Mouse (Mus musculus) G1E (cell line): ENCODE data around the gene Lama2. TPM values are rescaled to one million over a fixed set of nuclear protein-coding genes. Genes with fewer than 3 reads are reported as not detected.
"Not testable (repeated sequence)": the region's sequence is repeated elsewhere in the genome, so short reads cannot be mapped to it uniquely, and the experiment has no call there.

Experiments used
- ATAC-seq: 2 replicates; pipeline ENCODE4 v1.8.0; 2016; ENCODE audit warnings: mild to moderate bottlenecking; ENCODE audit not compliant: insufficient number of reproducible peaks, poor library complexity, low FRiP score, severe bottlenecking; ENCODE audit errors: extremely low read depth
- DNase-seq: peaks from one replicate; pipeline ENCODE4 v3.0.0; 2012; ENCODE audit warnings: low spot score
- H3K27me3 ChIP-seq: 2 replicates; pipeline ENCODE4 v1.6.1; 2012; ENCODE audit warnings: mild to moderate bottlenecking, low read length, inconsistent platforms; ENCODE audit not compliant: insufficient read depth
- H3K36me3 ChIP-seq: replicated peaks from 2 replicates; pipeline ENCODE3; 2012; ENCODE audit warnings: mild to moderate bottlenecking, inconsistent platforms
- H3K4me1 ChIP-seq: 2 replicates; pipeline ENCODE4 v1.6.1; 2012; ENCODE audit warnings: low read depth, low read length, inconsistent platforms, mixed read lengths; ENCODE audit not compliant: insufficient read depth
- H3K4me3 ChIP-seq: 2 replicates; pipeline ENCODE4 v1.5.1; 2012; ENCODE audit warnings: low read depth, mild to moderate bottlenecking, inconsistent platforms, low read length, moderate library complexity, mixed read lengths
- H3K9me3 ChIP-seq: replicated peaks from 2 replicates; pipeline ENCODE4 v1.6.1; 2012; ENCODE audit warnings: inconsistent platforms
- CTCF ChIP-seq: IDR thresholded peaks from 2 replicates; pipeline ENCODE4 v1.5.1; 2012; ENCODE audit warnings: low read depth, low read length, inconsistent platforms, mixed read lengths
- GATA1 ChIP-seq: IDR thresholded peaks from 2 replicates; pipeline ENCODE4 v1.6.1; 2012; ENCODE audit warnings: borderline replicate concordance, low read length, inconsistent platforms, mixed read lengths
- GATA2 ChIP-seq: IDR thresholded peaks from 2 replicates; pipeline ENCODE4 v1.6.1; 2012; ENCODE audit warnings: low read depth, low read length, inconsistent platforms, borderline replicate concordance
- POLR2AphosphoS5 ChIP-seq: IDR thresholded peaks from 2 replicates; pipeline ENCODE4 v1.6.1; 2012; ENCODE audit warnings: low read depth, low read length, inconsistent platforms; ENCODE audit not compliant: insufficient replicate concordance
- TAL1 ChIP-seq: conservative IDR thresholded peaks from 2 replicates; pipeline ENCODE4 v1.6.1; 2012; ENCODE audit warnings: low read depth, low read length, inconsistent platforms, mixed read lengths
- polyA plus RNA-seq: library from polyadenylated mRNA; stranded (reverse); fragments of >175 nt; gene quantifications from 2 replicates; pipeline ENCODE4 v1.2.3, GENCODE M21; 2012
- total RNA-seq, 2 experiments: library from RNA; stranded (forward) in 1 of 2; stranded (reverse) in 1 of 2; fragments of 200-1000 nt in 1 of 2; fragments of >200 nt in 1 of 2; fragmentation: Nextera tagmentation in 1 of 2; gene quantifications; 2 replicates each; pipeline ENCODE4 v1.2.3; 2014 to 2017

The Lama2 gene
- total and polyA plus RNA-seq, 3 experiments, result 0.11 TPM; not detected in 2

DNA sequence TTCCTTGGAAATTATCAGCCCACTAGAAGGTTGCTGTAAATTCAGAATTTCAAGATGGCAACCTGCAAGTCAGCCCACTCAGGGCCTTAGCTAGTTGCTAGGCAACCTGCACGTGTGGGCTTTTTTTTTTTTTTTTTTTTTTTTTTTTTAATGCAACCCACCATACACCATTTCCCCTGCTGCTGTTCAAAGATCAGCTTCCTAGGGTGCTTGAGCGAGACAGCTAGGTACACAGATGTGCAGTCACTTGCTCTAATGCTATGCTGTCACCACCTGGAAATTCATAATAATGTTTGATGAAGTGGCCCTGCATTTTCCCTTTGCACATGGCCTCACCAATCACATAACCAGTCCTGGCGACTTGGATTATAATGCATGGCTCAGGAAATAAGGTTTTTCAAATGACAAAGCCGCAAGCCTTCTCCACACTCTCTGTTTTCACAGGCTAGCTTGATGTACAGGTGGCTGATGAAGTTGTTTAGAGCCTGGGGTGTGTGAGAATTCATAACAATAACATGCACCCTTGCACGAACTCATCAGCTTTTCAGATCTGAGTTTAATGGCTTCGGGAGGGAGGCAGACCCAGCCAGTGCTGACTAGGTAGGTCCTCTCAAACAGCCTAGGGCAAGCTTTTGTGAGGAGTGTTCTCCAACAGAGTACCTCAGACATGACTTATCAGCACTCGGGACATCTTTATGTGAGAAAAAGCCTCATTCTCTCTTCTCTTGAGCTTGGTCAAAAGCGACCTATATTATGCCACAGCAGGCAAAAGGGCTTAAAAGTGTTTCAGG lies 625.4 kb downstream of the Lama2 start:
- Histone ChIP-seq H3K4me3 (no peak overlapping the region), H3K9me3 (no peaks in the 10 kb centered on the region), H3K4me1 (no peaks in the 10 kb centered on the region), H3K36me3 (no peaks in the 10 kb centered on the region), H3K27me3 (no peaks in the 10 kb centered on the region)
- no peak for TF ChIP-seq CTCF
- no peak for TF ChIP-seq GATA1
- TF ChIP-seq POLR2AphosphoS5, result no peak
- TF ChIP-seq GATA2, result no peak
- no peak for TF ChIP-seq TAL1
- ATAC-seq (no peak), DNase-seq (no peak)

DNA sequence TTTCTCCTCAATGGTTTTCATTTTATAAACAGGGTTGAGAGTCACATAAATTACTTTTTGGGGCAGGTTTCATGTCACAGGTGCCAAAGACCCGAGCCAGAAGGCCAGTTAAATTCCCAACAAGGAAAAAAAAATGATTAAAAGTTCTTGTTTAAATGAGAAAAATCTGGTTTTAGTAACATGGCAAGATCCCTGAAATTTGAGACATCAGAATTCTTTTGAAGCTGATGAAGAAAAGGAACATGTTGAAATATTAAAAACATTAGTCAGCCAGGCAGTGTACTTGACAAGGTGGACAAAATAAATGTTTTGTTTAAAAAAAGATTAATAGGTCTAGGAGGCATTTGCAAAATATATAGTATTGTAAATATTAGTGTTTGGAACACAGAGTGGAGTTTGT lies 634.1 kb downstream of the Lama2 start:
- no peaks in the 10 kb centered on the region for H3K9me3 ChIP-seq
- DNase-seq (no peak), ATAC-seq (no peak)
- no peaks in the 10 kb centered on the region for H3K36me3 ChIP-seq
- no peaks in the 10 kb centered on the region for H3K27me3 ChIP-seq
- TF ChIP-seq GATA2, result no peak
- no peak for TF ChIP-seq CTCF
- no peaks in the 10 kb centered on the region for H3K4me1 ChIP-seq
- no peak overlapping the region for H3K4me3 ChIP-seq

DNA sequence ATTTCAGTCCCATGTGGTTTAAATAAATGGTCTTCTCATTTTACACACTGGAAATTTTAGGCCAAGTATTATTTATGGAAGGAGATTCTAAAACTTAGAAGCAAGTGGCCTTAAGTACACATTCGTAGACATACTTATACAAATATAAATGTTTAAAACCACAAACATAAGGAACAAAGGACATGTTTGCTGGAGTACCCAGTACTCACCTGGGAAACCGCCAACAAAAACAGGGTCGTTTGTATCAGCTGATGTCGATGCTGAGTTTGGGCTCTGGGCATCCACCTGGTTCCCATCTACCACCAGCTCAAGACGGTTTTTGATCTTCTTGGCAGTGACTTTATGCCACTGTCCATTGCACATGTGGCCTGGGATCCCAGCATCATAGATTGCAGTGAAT lies 635.5 kb downstream of the Lama2 start:
- H3K9me3 ChIP-seq, H3K27me3 ChIP-seq, H3K36me3 ChIP-seq, ATAC-seq, H3K4me3 ChIP-seq, H3K4me1 ChIP-seq, DNase-seq: not testable (repeated sequence)

DNA sequence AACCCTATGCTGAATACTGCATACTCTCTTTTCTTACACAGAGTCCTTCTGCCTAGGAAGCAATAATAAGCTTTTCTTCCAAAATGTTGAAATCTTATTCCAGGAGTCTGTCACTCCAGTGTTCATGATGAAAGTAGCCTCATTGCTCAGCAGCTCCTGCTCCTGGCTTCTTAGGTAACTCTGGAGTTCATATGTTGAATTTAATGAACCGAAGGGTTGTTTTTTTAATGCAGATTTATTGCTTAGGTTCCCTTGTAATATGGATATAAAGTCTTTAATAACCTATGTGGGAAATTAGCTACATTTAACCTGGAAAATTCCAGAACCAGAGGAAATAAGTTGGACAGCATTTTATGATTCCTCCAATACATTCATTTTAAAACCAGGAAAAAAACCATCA lies 636.0 kb downstream of the Lama2 start:
- DNase-seq (no peak), ATAC-seq (no peak)
- no peaks in the 10 kb centered on the region for H3K36me3 ChIP-seq
- H3K9me3 ChIP-seq, result no peaks in the 10 kb centered on the region
- H3K4me3 ChIP-seq, result no peak overlapping the region
- H3K27me3 ChIP-seq, result no peaks in the 10 kb centered on the region
- no peaks in the 10 kb centered on the region for H3K4me1 ChIP-seq
- TF ChIP-seq GATA2 (no peak), GATA1 (no peak), POLR2AphosphoS5 (no peak), CTCF (no peak), TAL1 (no peak)

DNA sequence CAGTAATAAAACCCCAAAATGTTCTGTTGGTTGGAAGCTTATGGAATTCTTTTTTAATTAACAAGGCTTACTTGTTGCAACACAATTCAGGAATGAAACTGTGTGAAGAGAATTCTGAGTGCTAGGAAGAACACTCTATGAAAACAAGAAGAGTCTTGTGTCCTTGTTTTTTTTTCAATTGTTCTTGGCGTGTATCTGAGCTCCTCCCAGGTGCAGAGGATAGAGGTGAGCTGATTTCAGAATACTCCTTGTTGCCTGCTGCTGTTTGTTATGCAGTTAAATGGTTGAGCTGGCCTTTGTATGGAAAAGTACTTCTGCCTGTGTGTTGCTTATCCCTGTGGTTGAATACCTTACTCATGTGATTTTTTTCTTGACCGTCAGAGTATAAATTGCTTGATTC lies 636.9 kb downstream of the Lama2 start:
- no peaks in the 10 kb centered on the region for H3K36me3 ChIP-seq
- H3K27me3 ChIP-seq, result no peaks in the 10 kb centered on the region
- no peak overlapping the region for H3K4me3 ChIP-seq
- no peak for DNase-seq
- no peaks in the 10 kb centered on the region for H3K9me3 ChIP-seq
- no peak for ATAC-seq
- no peaks in the 10 kb centered on the region for H3K4me1 ChIP-seq
- no peak for TF ChIP-seq GATA1
- TF ChIP-seq TAL1, result no peak
- no peak for TF ChIP-seq GATA2
- no peak for TF ChIP-seq POLR2AphosphoS5
- no peak for TF ChIP-seq CTCF

DNA sequence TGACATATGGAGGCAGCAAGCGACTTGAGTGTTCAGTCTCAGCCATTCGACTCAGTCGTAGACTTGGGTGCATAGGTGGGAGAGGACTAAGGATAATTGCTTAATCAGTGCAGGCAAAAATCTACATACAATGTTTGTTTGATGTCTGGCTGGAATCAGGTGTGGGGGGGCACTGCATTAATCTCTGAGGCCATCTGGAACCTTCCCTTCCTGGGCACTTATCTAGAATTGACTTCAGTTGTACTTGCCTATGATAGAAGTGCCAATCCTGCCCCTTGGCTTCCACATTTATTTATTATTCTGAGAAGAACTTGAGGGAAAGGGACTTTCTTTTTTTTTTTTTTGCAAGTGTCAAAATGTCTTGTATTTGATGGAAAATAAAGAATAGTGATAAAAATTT lies 644.2 kb downstream of the Lama2 start:
- no peak for DNase-seq
- H3K36me3 ChIP-seq, result no peaks in the 10 kb centered on the region
- no peak for TF ChIP-seq POLR2AphosphoS5
- TF ChIP-seq GATA1, result no peak
- no peak for TF ChIP-seq CTCF
- no peak for TF ChIP-seq GATA2
- TF ChIP-seq TAL1, result no peak
- no peak for ATAC-seq
- H3K4me1 ChIP-seq, result no peaks in the 10 kb centered on the region
- no peak overlapping the region for H3K4me3 ChIP-seq
- no peaks in the 10 kb centered on the region for H3K27me3 ChIP-seq
- 0 out of 2 replicates have a peak, but pooled peaks cover 2% of the 10 kb centered on the region for H3K9me3 ChIP-seq

DNA sequence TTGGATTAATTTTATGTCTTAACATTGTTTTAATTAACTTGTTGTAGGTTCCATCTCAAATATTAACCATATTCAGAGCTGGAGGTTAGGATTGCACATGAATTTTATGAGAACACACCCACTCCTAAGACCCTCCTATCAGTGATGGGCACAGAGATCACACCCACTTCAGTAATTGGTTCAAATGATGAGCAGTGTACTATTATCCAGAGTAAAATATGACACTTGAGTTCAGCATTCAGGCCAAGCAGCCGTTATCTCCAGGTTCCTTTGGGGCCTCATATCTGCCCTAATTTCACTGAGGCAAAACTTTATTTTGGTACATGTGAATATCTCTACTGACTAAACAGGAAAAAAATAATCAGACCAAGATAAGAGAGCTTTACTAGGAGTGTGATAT lies 645.3 kb downstream of the Lama2 start:
- ATAC-seq, result no peak
- no peak for DNase-seq
- Histone ChIP-seq H3K36me3 (no peaks in the 10 kb centered on the region), H3K4me3 (no peak overlapping the region), H3K9me3 (0 out of 2 replicates have a peak, but pooled peaks cover 2% of the 10 kb centered on the region), H3K4me1 (no peaks in the 10 kb centered on the region), H3K27me3 (no peaks in the 10 kb centered on the region)
- TF ChIP-seq GATA2, result no peak
- no peak for TF ChIP-seq GATA1
- no peak for TF ChIP-seq CTCF
- no peak for TF ChIP-seq TAL1
- no peak for TF ChIP-seq POLR2AphosphoS5
